Mouse (Mus musculus) thymus, adult 2 months (tissue): Measurements from ENCODE around the gene Shank2.

Experiments
- CTCF ChIP-seq: fragments of 200-500 bp; IDR thresholded peaks from 2 replicates; pipeline ENCODE4 v1.5.1; 2012; ENCODE audit warnings: mild to moderate bottlenecking, control low read depth, low read length, moderate library complexity, borderline replicate concordance; ENCODE audit not compliant: control insufficient read depth, poor library complexity, insufficient read depth; ENCODE audit errors: extremely low read depth
- POLR2A ChIP-seq: fragments of 200-500 bp; IDR thresholded peaks from 2 replicates; pipeline ENCODE4 v1.6.1; 2012; ENCODE audit warnings: mild to moderate bottlenecking, low read length, control low read depth, moderate library complexity; ENCODE audit not compliant: control insufficient read depth, poor library complexity, insufficient read depth; ENCODE audit errors: extremely low read depth

DNA sequence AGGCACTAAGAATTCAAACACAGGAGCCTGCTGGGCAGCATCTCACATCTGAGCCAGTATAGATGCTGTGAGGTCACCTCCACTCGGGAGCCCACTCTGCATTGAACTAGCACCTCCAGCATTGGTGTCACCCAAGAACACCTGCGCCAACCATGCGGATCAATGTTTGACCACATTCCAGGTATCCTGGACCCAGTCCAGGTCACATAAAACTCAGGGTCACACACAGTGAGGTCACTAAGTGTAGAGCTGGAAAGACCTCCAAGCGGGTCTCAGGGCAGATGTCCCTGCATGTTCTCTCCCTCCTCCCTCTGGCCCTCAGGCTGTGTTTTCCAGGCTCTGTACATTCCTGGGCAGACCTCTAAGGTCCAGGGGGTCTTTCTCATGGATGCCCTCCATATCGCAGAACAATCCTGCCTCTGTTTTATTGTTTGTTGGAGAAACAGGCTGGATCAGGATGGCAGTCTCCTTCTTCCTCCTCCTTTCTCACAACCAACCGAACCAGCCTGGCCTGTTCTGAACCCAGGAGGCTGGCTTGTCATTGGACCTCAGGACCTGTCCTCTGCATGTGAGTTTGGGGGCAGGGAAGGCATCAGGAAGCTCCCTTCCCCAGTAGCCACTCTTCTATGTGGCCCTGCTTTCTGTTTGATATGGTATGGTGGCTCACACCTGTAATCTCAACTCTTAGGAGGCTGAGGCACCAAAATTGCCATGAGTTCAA lies 45.0 kb upstream of the Shank2 start:
- TF ChIP-seq POLR2A (no peak), CTCF (no peak)
